Mouse (Mus musculus) megakaryocyte-erythroid progenitor cell, adult 5 weeks (primary cell): ENCODE data around the gene Ndufv1. TPM values are rescaled to one million over a fixed set of nuclear protein-coding genes. Genes with fewer than 3 reads are reported as not detected.

Source experiments
- polyA plus RNA-seq: library from polyadenylated mRNA; stranded (reverse); fragments of >175 nt; gene quantifications from 2 replicates; pipeline ENCODE4 v1.2.3, GENCODE M21; 2012

Ndufv1 gene
- 247 and 250 TPM in 2 replicates for polyA plus RNA-seq

GRCm38 (mm10) chr19:4012432-4013022, at the start of gene Ndufv1:
Gene Ndufv1 (minus strand): TSS chr19:4012806.

DNA sequence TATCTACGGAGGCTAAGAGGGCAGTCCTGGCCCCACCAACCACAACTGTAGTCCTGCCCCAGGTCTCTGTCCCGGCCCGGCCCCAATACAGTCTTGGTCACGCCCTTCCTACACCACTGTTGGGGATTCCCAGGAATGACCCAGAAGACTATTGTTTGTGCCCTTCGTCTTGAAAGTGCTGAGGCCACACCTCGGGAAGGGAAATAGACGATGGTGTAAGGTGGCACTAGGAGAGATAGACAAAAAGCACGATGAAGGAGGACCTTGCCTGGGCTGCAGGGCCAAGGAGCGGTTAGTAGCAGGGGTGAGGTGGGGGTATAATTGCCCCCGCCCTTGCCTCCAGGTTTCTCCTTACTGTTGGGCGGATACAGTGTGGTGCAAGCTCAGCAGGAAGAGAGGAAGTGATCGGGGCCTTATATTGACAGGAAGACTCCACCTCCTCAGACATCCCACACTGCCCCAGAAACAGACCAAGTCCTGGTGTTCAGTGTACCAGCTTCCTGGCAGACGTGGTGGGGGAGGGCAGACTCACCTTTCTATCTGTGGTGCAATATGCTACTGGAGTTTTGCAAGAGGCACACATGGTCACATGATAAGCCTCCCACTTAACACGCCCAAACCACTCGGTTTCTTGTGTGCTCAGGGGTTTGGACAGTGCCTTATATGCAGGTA, 46.6 kb upstream of the Ndufv1 start, which contains the start of gene Gstp3:
Gene Gstp3 (minus strand): TSS at position 501 of the 672 bp plus-strand sequence.

GRCm38 (mm10) chr19:4045966-4046865, 33.6 kb upstream of the Ndufv1 start, which contains the start of gene Gstp2:
Gene Gstp2 (minus strand): TSS chr19:4046023.

DNA sequence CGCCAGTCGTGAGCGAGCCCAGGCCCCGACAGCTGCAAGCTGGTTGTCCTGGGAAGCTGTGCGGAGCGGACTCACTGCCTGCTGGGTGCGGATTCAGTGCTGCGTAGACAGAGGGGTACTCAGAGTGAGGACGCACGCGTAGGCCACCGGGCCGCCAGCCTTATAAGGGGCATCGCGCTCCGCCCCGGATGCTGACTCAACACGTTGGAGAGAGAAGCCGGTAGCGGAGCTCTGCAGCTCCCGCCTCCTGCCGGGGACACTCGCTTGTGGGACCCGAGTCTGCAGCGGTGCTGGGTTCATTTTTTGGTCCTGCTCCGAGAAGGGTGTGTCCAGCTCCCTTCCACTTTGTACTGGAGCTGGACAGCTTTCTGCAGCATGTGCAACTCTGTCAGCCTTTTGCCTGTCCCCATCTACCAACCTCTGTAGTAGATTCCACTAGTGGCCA, 25.2 kb upstream of the Ndufv1 start, which contains the start of gene Gstp1:
Gene Gstp1 (minus strand): TSS at position 198 of the 445 bp plus-strand sequence.

GRCm38 (mm10) chr19:4003112-4003511, 9.5 kb downstream of the Ndufv1 start, which contains the start of gene Doc2g:
Gene Doc2g (plus strand): TSS chr19:4003313.

DNA sequence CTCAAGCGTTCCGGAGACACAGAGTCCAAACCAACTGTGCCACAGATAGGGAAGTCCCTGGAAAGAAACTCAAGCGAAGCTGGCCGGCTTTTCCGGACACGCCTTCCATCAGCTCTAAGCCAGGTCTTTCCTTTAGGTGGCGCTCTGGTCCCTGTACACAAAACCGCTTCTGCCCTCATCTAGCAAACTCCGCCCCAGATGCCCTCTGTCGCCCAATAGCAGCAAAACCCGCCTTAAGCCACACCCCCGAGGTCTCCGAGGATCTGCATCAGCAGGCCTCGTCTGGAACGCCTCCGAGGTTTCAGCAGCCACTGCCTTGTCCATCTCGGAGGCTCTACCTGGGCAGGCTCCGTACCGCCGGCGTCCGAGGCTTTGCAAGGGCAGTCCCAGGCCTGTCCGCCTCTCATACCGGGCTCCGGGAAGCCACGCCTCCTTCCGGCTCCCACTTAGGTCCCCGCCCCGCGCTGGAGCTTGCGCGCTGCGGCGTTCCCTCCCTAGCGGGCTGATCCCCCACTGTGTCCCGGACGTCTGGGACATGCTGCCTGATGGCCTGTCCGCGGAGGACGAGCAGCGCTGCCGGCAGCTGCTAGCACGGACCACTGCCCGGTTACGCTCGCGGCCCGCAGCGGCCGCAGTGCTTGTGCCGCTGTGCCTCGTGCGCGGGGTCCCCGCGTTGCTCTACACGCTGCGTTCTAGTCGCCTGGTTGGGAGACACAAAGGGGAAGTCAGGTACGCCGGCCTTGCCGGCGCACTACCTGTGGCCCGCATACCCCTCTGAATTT, 12.3 kb downstream of the Ndufv1 start, which contains the start of the genes Nudt8 and Gm49405:
Gene Nudt8 (plus strand): TSS at position 462 of the 782 bp plus-strand sequence.
Gene Gm49405 (plus strand): TSS at position 508 of the 782 bp plus-strand sequence.

DNA sequence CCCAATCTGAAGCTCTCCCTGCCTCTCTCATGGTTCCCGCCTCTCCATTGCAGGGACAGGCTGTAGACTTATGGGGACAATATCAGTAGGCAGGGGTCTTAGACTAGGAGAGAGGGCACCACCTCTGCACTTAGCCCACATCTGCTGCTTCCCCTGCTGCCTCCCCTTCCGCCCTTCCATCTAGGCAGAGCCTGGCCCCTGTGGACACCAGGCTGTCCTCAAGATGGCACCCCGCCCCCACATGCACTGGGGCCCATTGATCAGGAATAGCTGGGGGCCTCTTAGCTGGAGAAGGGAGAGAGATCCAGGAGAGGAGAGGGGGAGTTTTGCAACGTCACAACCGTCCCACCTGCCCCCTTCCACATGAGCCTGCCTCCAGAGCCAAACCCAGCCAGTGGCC, 20.2 kb downstream of the Ndufv1 start, which contains the start of gene Tbx10:
Gene Tbx10 (plus strand): TSS at position 337 of the 400 bp plus-strand sequence.

DNA sequence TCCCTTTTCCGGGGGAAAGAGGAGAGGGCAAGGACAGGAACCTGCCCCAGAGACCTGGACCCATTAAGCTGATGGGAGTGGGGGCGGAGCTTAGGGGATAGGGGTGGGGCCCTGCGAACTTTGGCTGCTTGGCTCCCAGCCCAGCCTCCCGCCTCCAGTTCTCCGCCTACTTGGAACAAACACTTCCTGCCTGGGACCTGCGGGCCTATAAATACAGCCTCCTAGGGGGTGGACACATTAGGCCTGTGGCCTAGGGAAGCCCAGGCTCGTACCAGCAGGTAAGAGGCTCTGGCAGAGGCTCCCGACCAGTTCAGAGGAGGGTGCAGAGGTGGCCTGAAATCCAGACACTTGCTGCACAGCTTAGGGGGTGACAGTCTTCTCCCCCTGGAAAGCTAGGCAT, 26.3 kb downstream of the Ndufv1 start, which contains the start of gene Acy3:
Gene Acy3 (plus strand): TSS at position 237 of the 400 bp plus-strand sequence.

DNA sequence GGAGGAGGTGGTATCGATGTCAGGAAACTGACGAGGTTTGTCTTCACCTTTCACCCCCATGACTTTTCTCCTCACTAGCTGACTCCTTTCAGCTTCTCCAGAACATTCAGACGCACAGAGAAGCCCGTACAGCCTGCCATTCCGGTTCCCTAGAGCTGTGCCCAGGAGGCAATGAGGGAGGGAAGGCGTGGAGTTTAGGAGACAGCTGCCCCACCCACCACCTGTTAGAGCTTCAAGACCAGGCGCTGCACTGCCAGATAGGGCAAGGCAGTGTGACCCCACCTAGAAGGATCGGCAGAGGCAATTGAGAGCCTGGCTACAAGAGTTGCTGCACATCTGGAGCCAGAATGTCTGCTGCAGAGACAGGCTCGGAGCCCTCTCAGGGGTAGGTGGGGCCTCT, 40.4 kb downstream of the Ndufv1 start, which contains the start of gene Aldh3b2:
Gene Aldh3b2 (plus strand): TSS at position 100 of the 400 bp plus-strand sequence.

DNA sequence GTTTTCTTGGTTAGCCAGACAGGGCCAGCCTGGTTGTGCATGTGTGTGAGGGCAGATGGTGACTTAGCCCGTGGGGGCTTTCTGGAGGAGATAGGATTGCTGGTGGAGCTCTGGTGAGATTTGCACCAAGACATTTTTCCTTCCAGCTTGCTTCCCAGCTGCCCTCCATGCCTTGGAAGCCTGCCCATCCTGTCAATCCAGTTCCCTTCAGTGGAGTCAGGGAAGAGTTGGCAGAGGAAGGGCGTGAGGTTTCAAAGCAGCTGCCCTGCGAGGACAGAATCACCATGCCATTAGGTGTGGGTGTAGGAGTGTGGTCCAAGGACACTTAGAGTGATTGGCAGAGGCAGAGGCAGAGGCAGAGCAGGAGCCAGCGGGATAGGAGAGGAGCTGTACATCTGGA, 54.1 kb downstream of the Ndufv1 start, which contains the start of gene Aldh3b3:
Gene Aldh3b3 (plus strand): TSS at position 176 of the 400 bp plus-strand sequence.

Other genes starting within 250 kb of the Ndufv1 start
- gene Kmt5b, start 245.4 kb downstream of the Ndufv1 start, polyA plus RNA-seq = 8.5 and 15.4 TPM in 2 replicates
- gene Chka, start 161.0 kb downstream of the Ndufv1 start, polyA plus RNA-seq = 25.3 and 29.5 TPM in 2 replicates
- 247 and 284 TPM in 2 replicates for gene Tcirg1, start 105.7 kb downstream of the Ndufv1 start, polyA plus RNA-seq
- gene Ndufs8, start 100.0 kb downstream of the Ndufv1 start, polyA plus RNA-seq = 133 and 144 TPM in 2 replicates
- gene Aldh3b1, start 83.0 kb downstream of the Ndufv1 start, polyA plus RNA-seq = 5.0 and 8.2 TPM in 2 replicates
- 182 and 302 TPM in 2 replicates for gene Unc93b1, start 77.6 kb downstream of the Ndufv1 start, polyA plus RNA-seq
- 0.06 and 0.10 TPM in 2 replicates for gene Aldh3b3, start 54.2 kb downstream of the Ndufv1 start, polyA plus RNA-seq
- 0.24 TPM in 1 of 2 replicates, not detected in the other for gene Aldh3b2, start 40.5 kb downstream of the Ndufv1 start, polyA plus RNA-seq
- gene Acy3, start 26.2 kb downstream of the Ndufv1 start, polyA plus RNA-seq = 7.7 and 8.3 TPM in 2 replicates
- not detected in 2 replicates for gene Tbx10, start 20.1 kb downstream of the Ndufv1 start, polyA plus RNA-seq
- gene Nudt8, start 12.2 kb downstream of the Ndufv1 start, polyA plus RNA-seq = 14.7 and 18.3 TPM in 2 replicates
- 4.1 and 6.3 TPM in 2 replicates for gene Gm49405, start 12.2 kb downstream of the Ndufv1 start, polyA plus RNA-seq
- gene Doc2g, start 9.5 kb downstream of the Ndufv1 start, polyA plus RNA-seq = 10.4 and 16.4 TPM in 2 replicates
- gene Gstp1, start 25.2 kb upstream of the Ndufv1 start, polyA plus RNA-seq = 122 and 136 TPM in 2 replicates
- 1.7 TPM in 1 of 2 replicates, not detected in the other for gene Gstp2, start 33.2 kb upstream of the Ndufv1 start, polyA plus RNA-seq
- 0.79 and 1.2 TPM in 2 replicates for gene Gstp3, start 46.8 kb upstream of the Ndufv1 start, polyA plus RNA-seq
- gene Cabp2, start 68.8 kb upstream of the Ndufv1 start, polyA plus RNA-seq = not detected in 2 replicates
- 126 and 175 TPM in 2 replicates for gene Cdk2ap2, start 84.4 kb upstream of the Ndufv1 start, polyA plus RNA-seq
- 67.2 and 92.9 TPM in 2 replicates for gene Pitpnm1, start 87.2 kb upstream of the Ndufv1 start, polyA plus RNA-seq
- 114 and 132 TPM in 2 replicates for gene Aip, start 113.1 kb upstream of the Ndufv1 start, polyA plus RNA-seq
- gene Gpr152, start 127.0 kb upstream of the Ndufv1 start, polyA plus RNA-seq = 0.03 TPM in 1 of 2 replicates, not detected in the other
- gene Cabp4, start 131.2 kb upstream of the Ndufv1 start, polyA plus RNA-seq = 0.14 and 0.15 TPM in 2 replicates
- gene Coro1b, start 135.8 kb upstream of the Ndufv1 start, polyA plus RNA-seq = 166 and 202 TPM in 2 replicates
- gene Ptprcap, start 140.8 kb upstream of the Ndufv1 start, polyA plus RNA-seq = 508 and 717 TPM in 2 replicates
- 88.1 and 93.8 TPM in 2 replicates for gene Rps6kb2, start 150.5 kb upstream of the Ndufv1 start, polyA plus RNA-seq
- 5.7 and 6.3 TPM in 2 replicates for gene Carns1, start 162.7 kb upstream of the Ndufv1 start, polyA plus RNA-seq
- 58.6 and 71.5 TPM in 2 replicates for gene Tbc1d10c, start 178.5 kb upstream of the Ndufv1 start, polyA plus RNA-seq
- gene Ppp1ca, start 179.3 kb upstream of the Ndufv1 start, polyA plus RNA-seq = 614 and 638 TPM in 2 replicates
- 27.8 and 31.6 TPM in 2 replicates for gene Rad9a, start 188.9 kb upstream of the Ndufv1 start, polyA plus RNA-seq
- 12.5 and 17.5 TPM in 2 replicates for gene Clcf1, start 201.4 kb upstream of the Ndufv1 start, polyA plus RNA-seq
- gene AC109138.7, start 201.6 kb upstream of the Ndufv1 start, polyA plus RNA-seq = 33.8 and 36.5 TPM in 2 replicates
- 38.1 and 42.7 TPM in 2 replicates for gene Pold4, start 219.1 kb upstream of the Ndufv1 start, polyA plus RNA-seq